Mouse (Mus musculus) CH12.LX (cell line): Measurements from ENCODE around the gene Ptpn11. TPM values are rescaled to one million over a fixed set of nuclear protein-coding genes. Genes with fewer than 3 reads are reported as not detected.

Source experiments
- DNase-seq: peaks from one replicate; pipeline ENCODE4 v3.0.0-alpha.2; 2013; ENCODE audit errors: extremely low read depth
- H3K27ac ChIP-seq: 2 replicates; pipeline ENCODE4 v1.5.1; 2012; ENCODE audit warnings: low read depth, mild to moderate bottlenecking, control low read depth, moderate library complexity; ENCODE audit not compliant: insufficient read depth
- H3K27me3 ChIP-seq: replicated peaks from 2 replicates; pipeline ENCODE3; 2012; ENCODE audit warnings: inconsistent platforms
- H3K36me3 ChIP-seq, 2 experiments: replicated peaks in 1 of 2; 2 replicates each; pipeline versions ENCODE3 to v1.6.1; 2012; ENCODE audit warnings: inconsistent platforms in 1 of 2, low read length in 1 of 2, mild to moderate bottlenecking in 1 of 2, mixed read lengths in 1 of 2, moderate library complexity in 1 of 2; ENCODE audit not compliant: control insufficient read depth in 1 of 2, insufficient read depth in 1 of 2
- H3K4me1 ChIP-seq, 2 experiments: 2 replicates each; pipeline ENCODE4 v1.6.1; 2012; ENCODE audit warnings: inconsistent platforms in 1 of 2, moderate library complexity in 1 of 2; ENCODE audit not compliant: insufficient read depth in 2 of 2, control insufficient read depth in 1 of 2
- H3K4me2 ChIP-seq: 2 replicates; pipeline ENCODE4 v1.6.1; 2012; ENCODE audit warnings: low read depth, mild to moderate bottlenecking, control low read depth; ENCODE audit not compliant: poor library complexity, insufficient read depth, severe bottlenecking
- H3K4me3 ChIP-seq, 3 experiments: fragments of 150-350 bp in 1 of 3; sonication (generic) in 1 of 3; replicated peaks in 1 of 3; 2 replicates each; pipeline versions ENCODE3 to v1.5.1; 2011 to 2012; ENCODE audit warnings: low read depth in 2 of 3, low read length in 2 of 3, mild to moderate bottlenecking in 2 of 3, moderate library complexity in 2 of 3, control low read depth in 1 of 3, improper control_type of control experiment in 1 of 3, inconsistent platforms in 1 of 3, mixed read lengths in 1 of 3; ENCODE audit not compliant: poor library complexity in 1 of 3
- H3K79me2 ChIP-seq: replicated peaks from 2 replicates; pipeline ENCODE4 v1.6.1; 2012; ENCODE audit warnings: mild to moderate bottlenecking, moderate library complexity; ENCODE audit not compliant: control insufficient read depth, poor library complexity, insufficient read depth, severe bottlenecking; ENCODE audit errors: extremely low read depth
- H3K9ac ChIP-seq: 2 replicates; pipeline ENCODE4 v1.6.1; 2012; ENCODE audit warnings: low read depth, mild to moderate bottlenecking, control low read depth, moderate library complexity; ENCODE audit not compliant: insufficient read depth
- H3K9me3 ChIP-seq: replicated peaks from 2 replicates; pipeline ENCODE3; 2012; ENCODE audit warnings: low read length, inconsistent platforms, mixed read lengths
- BHLHE40 ChIP-seq: IDR thresholded peaks from 2 replicates; pipeline ENCODE4 v1.6.1; 2011; ENCODE audit warnings: mild to moderate bottlenecking, low read depth, low read length, improper control_type of control experiment
- CHD2 ChIP-seq: IDR thresholded peaks from 2 replicates; pipeline ENCODE4 v1.6.1; 2011; ENCODE audit warnings: low read length, improper control_type of control experiment
- CTCF ChIP-seq, 2 experiments: IDR thresholded peaks in 1 of 2; conservative IDR thresholded peaks in 1 of 2; 2 replicates each; pipeline ENCODE4 v1.5.1; 2011 to 2012; ENCODE audit warnings: low read depth in 2 of 2, low read length in 2 of 2, improper control_type of control experiment in 1 of 2, inconsistent platforms in 1 of 2, mild to moderate bottlenecking in 1 of 2, moderate library complexity in 1 of 2
- E2F4 ChIP-seq: IDR thresholded peaks from 2 replicates; pipeline ENCODE4 v1.6.1; 2011; ENCODE audit warnings: low read depth, low read length, improper control_type of control experiment; ENCODE audit not compliant: insufficient replicate concordance
- ELF1 ChIP-seq: IDR thresholded peaks from 2 replicates; pipeline ENCODE4 v1.6.1; 2014; ENCODE audit warnings: low read depth, mild to moderate bottlenecking, inconsistent platforms, low read length, improper control_type of control experiment
- EP300 ChIP-seq: IDR thresholded peaks from 2 replicates; pipeline ENCODE4 v1.6.1; 2011; ENCODE audit warnings: low read length, improper control_type of control experiment
- ETS1 ChIP-seq: conservative IDR thresholded peaks from 2 replicates; pipeline ENCODE4 v1.6.1; 2012; ENCODE audit warnings: low read depth, mild to moderate bottlenecking, inconsistent platforms, low read length, improper control_type of control experiment, moderate library complexity
- HCFC1 ChIP-seq: IDR thresholded peaks from 2 replicates; pipeline ENCODE4 v1.6.1; 2012; ENCODE audit warnings: low read depth, mild to moderate bottlenecking, inconsistent platforms, low read length, improper control_type of control experiment
- IRF4 ChIP-seq: IDR thresholded peaks from 2 replicates; pipeline ENCODE4 v1.6.1; 2014; ENCODE audit warnings: low read depth, mild to moderate bottlenecking, inconsistent platforms, low read length, improper control_type of control experiment
- JUN ChIP-seq: IDR thresholded peaks from 2 replicates; pipeline ENCODE4 v1.6.1; 2011; ENCODE audit warnings: low read depth, mild to moderate bottlenecking, low read length, improper control_type of control experiment, moderate library complexity; ENCODE audit not compliant: insufficient read depth
- JUND ChIP-seq: conservative IDR thresholded peaks from 2 replicates; pipeline ENCODE4 v1.6.1; 2011; ENCODE audit warnings: low read depth, low read length, improper control_type of control experiment
- KAT2A ChIP-seq: IDR thresholded peaks from 2 replicates; pipeline ENCODE4 v1.6.1; 2012; ENCODE audit warnings: low read length, improper control_type of control experiment, inconsistent platforms; ENCODE audit not compliant: insufficient replicate concordance
- MAX ChIP-seq: IDR thresholded peaks from 2 replicates; pipeline ENCODE4 v1.6.1; 2011; ENCODE audit warnings: low read length, improper control_type of control experiment
- MAZ ChIP-seq: IDR thresholded peaks from 2 replicates; pipeline ENCODE4 v1.6.1; 2012; ENCODE audit warnings: low read depth, mild to moderate bottlenecking, inconsistent platforms, low read length, improper control_type of control experiment, moderate library complexity
- MXI1 ChIP-seq: IDR thresholded peaks from 2 replicates; pipeline ENCODE4 v1.6.1; 2011; ENCODE audit warnings: mild to moderate bottlenecking, low read depth, low read length, improper control_type of control experiment
- MYC ChIP-seq: IDR thresholded peaks from 2 replicates; pipeline ENCODE4 v1.6.1; 2011; ENCODE audit warnings: low read depth, mild to moderate bottlenecking, improper control_type of control experiment, low read length
- PAX5 ChIP-seq: IDR thresholded peaks from 2 replicates; pipeline ENCODE4 v1.6.1; 2012; ENCODE audit warnings: low read length, inconsistent platforms, mixed read lengths
- POLR2A ChIP-seq: IDR thresholded peaks from 2 replicates; pipeline ENCODE4 v1.6.1; 2011; ENCODE audit warnings: low read depth, mild to moderate bottlenecking, improper control_type of control experiment, low read length
- POLR2AphosphoS2 ChIP-seq: IDR thresholded peaks from 2 replicates; pipeline ENCODE4 v1.6.1; 2011; ENCODE audit warnings: low read depth, low read length, improper control_type of control experiment
- SIN3A ChIP-seq: IDR thresholded peaks from 2 replicates; pipeline ENCODE4 v1.6.1; 2012; ENCODE audit warnings: low read length, improper control_type of control experiment, inconsistent platforms
- SMC3 ChIP-seq: IDR thresholded peaks from 2 replicates; pipeline ENCODE4 v1.6.1; 2011; ENCODE audit warnings: low read depth, low read length, improper control_type of control experiment
- TBP ChIP-seq: conservative IDR thresholded peaks from 2 replicates; pipeline ENCODE4 v1.6.1; 2011; ENCODE audit warnings: low read depth, low read length, improper control_type of control experiment
- TCF12 ChIP-seq: IDR thresholded peaks from 2 replicates; pipeline ENCODE4 v1.6.1; 2014; ENCODE audit warnings: low read depth, mild to moderate bottlenecking, inconsistent platforms, low read length, improper control_type of control experiment
- UBTF ChIP-seq: IDR thresholded peaks from 2 replicates; pipeline ENCODE4 v1.6.1; 2012; ENCODE audit warnings: low read depth, mild to moderate bottlenecking, inconsistent platforms, low read length, improper control_type of control experiment, moderate library complexity
- USF1 ChIP-seq: IDR thresholded peaks from 2 replicates; pipeline ENCODE4 v1.6.1; 2014; ENCODE audit warnings: low read depth, mild to moderate bottlenecking, inconsistent platforms, low read length, improper control_type of control experiment
- USF2 ChIP-seq: conservative IDR thresholded peaks from 2 replicates; pipeline ENCODE4 v1.6.1; 2011; ENCODE audit warnings: low read depth, low read length, improper control_type of control experiment
- ZKSCAN1 ChIP-seq: IDR thresholded peaks from 2 replicates; pipeline ENCODE4 v1.6.1; 2012; ENCODE audit warnings: low read depth, inconsistent platforms, low read length, improper control_type of control experiment, borderline replicate concordance
- ZMIZ1 ChIP-seq: IDR thresholded peaks from 2 replicates; pipeline ENCODE4 v1.6.1; 2012; ENCODE audit warnings: low read depth, mild to moderate bottlenecking, inconsistent platforms, low read length, improper control_type of control experiment
- ZNF384 ChIP-seq: IDR thresholded peaks from 2 replicates; pipeline ENCODE4 v1.6.1; 2012; ENCODE audit warnings: low read depth, low read length, improper control_type of control experiment, inconsistent platforms
- dilution Hi-C: fragments of 300-500 bp; cut with MboI; formaldehyde crosslinking; loops from 2 replicates; pipeline ENCODE4 v1.14.3; 2020; ENCODE audit warnings: low sequenced_read_pairs; ENCODE audit not compliant: extremely low pct_unique_long_range_greater_than_20kb, extremely low pct_ligation_motif_present
- in situ Hi-C: fragments of 300-500 bp; cut with MboI; formaldehyde crosslinking; loops from 3 replicates; pipeline ENCODE4 v1.14.3; 2019; ENCODE audit warnings: low sequenced_read_pairs, low pct_ligation_motif_present, low pct_unique_long_range_greater_than_20kb, mixed read lengths
- polyA plus RNA-seq: library from polyadenylated mRNA; unstranded; fragments of >175 nt; gene quantifications from 2 replicates; pipeline ENCODE4 v1.2.1, GENCODE M21; 2012; ENCODE audit warnings: low read depth; ENCODE audit not compliant: insufficient read length
- total RNA-seq, 2 experiments: library from RNA; depleted of rRNA; stranded (reverse); fragments of 300-350 nt in 1 of 2; fragments of >200 nt in 1 of 2; gene quantifications; 2 replicates each; pipeline ENCODE4 v1.2.3; 2012 to 2014

Gene Ptpn11
- total and polyA plus RNA-seq, 3 experiments, result 33.2 to 62.8 (median 44.6) TPM

- TF ChIP-seq CTCF (conservative IDR thresholded peaks at IDR 0.05 in 1 of 2, IDR thresholded peaks at IDR 0.05 in 1 of 2; ENCODE audit: low read depth in 2 of 2, low read length in 2 of 2) (peak; percentile 91 to 93), EP300 (no peak), MYC (no peak), POLR2A (no peak), E2F4 (no peak), ZNF384 (peak; percentile 42; the same call in 1 of the 2 replicates), USF2 (no peak), BHLHE40 (no peak), USF1 (no peak), IRF4 (no peak), JUN (no peak), SMC3 (peak; percentile 90), SIN3A (no peak), CHD2 (no peak), ZMIZ1 (no peak)
Observed at GRCm38 (mm10) chr5:121215380-121216125, 24.4 kb upstream of the Ptpn11 start (continued).

- H3K4me3 ChIP-seq, result no peak overlapping the region
- TF ChIP-seq PAX5 (no peak), MAX (no peak), BHLHE40 (no peak), ELF1 (no peak), UBTF (no peak), IRF4 (no peak), KAT2A (no peak), JUND (no peak), MAZ (no peak), ZKSCAN1 (no peak), MXI1 (no peak), E2F4 (no peak), TBP (no peak), USF1 (no peak), HCFC1 (no peak), TCF12 (no peak), POLR2AphosphoS2 (no peak), ETS1 (no peak), ZMIZ1 (no peak), SIN3A (no peak)
- TF ChIP-seq, all 38 proteins: peak for 0
- H3K4me2 ChIP-seq, result no peak overlapping the region
- DNase-seq, result no peak
- in situ Hi-C loops (no loop called here), dilution Hi-C loops (no loop called here)
- H3K9ac ChIP-seq, result no peak overlapping the region
- no peaks in the 10 kb centered on the region for H3K27me3 ChIP-seq
- H3K27ac ChIP-seq, result no peak overlapping the region
- peaks cover 6% of the 10 kb centered on the region for H3K9me3 ChIP-seq
- no peaks in the 10 kb centered on the region for H3K79me2 ChIP-seq
- H3K4me1 ChIP-seq, result peaks cover 0 to 14% of the 10 kb centered on the region in 2 experiments; a peak in 2 of 4 replicates
- H3K36me3 ChIP-seq, result peaks cover 27 to 42% of the 10 kb centered on the region in 2 experiments
Observed at GRCm38 (mm10) chr5:121214707-121215106, 23.5 kb upstream of the Ptpn11 start.
